Mouse (Mus musculus) CH12.LX (cell line): ENCODE measurements around the gene Tigd2. TPM values are rescaled to one million over a fixed set of nuclear protein-coding genes. Genes with fewer than 3 reads are reported as not detected.

ENCODE experiments used
- DNase-seq: peaks from one replicate; pipeline ENCODE4 v3.0.0-alpha.2; 2013; ENCODE audit errors: extremely low read depth
- H3K27ac ChIP-seq: 2 replicates; pipeline ENCODE4 v1.5.1; 2012; ENCODE audit warnings: low read depth, mild to moderate bottlenecking, control low read depth, moderate library complexity; ENCODE audit not compliant: insufficient read depth
- H3K27me3 ChIP-seq: replicated peaks from 2 replicates; pipeline ENCODE3; 2012; ENCODE audit warnings: inconsistent platforms
- H3K36me3 ChIP-seq, 2 experiments: replicated peaks in 1 of 2; 2 replicates each; pipeline versions ENCODE3 to v1.6.1; 2012; ENCODE audit warnings: inconsistent platforms in 1 of 2, low read length in 1 of 2, mild to moderate bottlenecking in 1 of 2, mixed read lengths in 1 of 2, moderate library complexity in 1 of 2; ENCODE audit not compliant: control insufficient read depth in 1 of 2, insufficient read depth in 1 of 2
- H3K4me1 ChIP-seq, 2 experiments: 2 replicates each; pipeline ENCODE4 v1.6.1; 2012; ENCODE audit warnings: inconsistent platforms in 1 of 2, moderate library complexity in 1 of 2; ENCODE audit not compliant: insufficient read depth in 2 of 2, control insufficient read depth in 1 of 2
- H3K4me2 ChIP-seq: 2 replicates; pipeline ENCODE4 v1.6.1; 2012; ENCODE audit warnings: low read depth, mild to moderate bottlenecking, control low read depth; ENCODE audit not compliant: poor library complexity, insufficient read depth, severe bottlenecking
- H3K4me3 ChIP-seq, 3 experiments: fragments of 150-350 bp in 1 of 3; sonication (generic) in 1 of 3; replicated peaks in 1 of 3; 2 replicates each; pipeline versions ENCODE3 to v1.5.1; 2011 to 2012; ENCODE audit warnings: low read depth in 2 of 3, low read length in 2 of 3, mild to moderate bottlenecking in 2 of 3, moderate library complexity in 2 of 3, control low read depth in 1 of 3, improper control_type of control experiment in 1 of 3, inconsistent platforms in 1 of 3, mixed read lengths in 1 of 3; ENCODE audit not compliant: poor library complexity in 1 of 3
- H3K79me2 ChIP-seq: replicated peaks from 2 replicates; pipeline ENCODE4 v1.6.1; 2012; ENCODE audit warnings: mild to moderate bottlenecking, moderate library complexity; ENCODE audit not compliant: control insufficient read depth, poor library complexity, insufficient read depth, severe bottlenecking; ENCODE audit errors: extremely low read depth
- H3K9ac ChIP-seq: 2 replicates; pipeline ENCODE4 v1.6.1; 2012; ENCODE audit warnings: low read depth, mild to moderate bottlenecking, control low read depth, moderate library complexity; ENCODE audit not compliant: insufficient read depth
- H3K9me3 ChIP-seq: replicated peaks from 2 replicates; pipeline ENCODE3; 2012; ENCODE audit warnings: low read length, inconsistent platforms, mixed read lengths
- BHLHE40 ChIP-seq: IDR thresholded peaks from 2 replicates; pipeline ENCODE4 v1.6.1; 2011; ENCODE audit warnings: mild to moderate bottlenecking, low read depth, low read length, improper control_type of control experiment
- CTCF ChIP-seq, 2 experiments: IDR thresholded peaks in 1 of 2; conservative IDR thresholded peaks in 1 of 2; 2 replicates each; pipeline ENCODE4 v1.5.1; 2011 to 2012; ENCODE audit warnings: low read depth in 2 of 2, low read length in 2 of 2, improper control_type of control experiment in 1 of 2, inconsistent platforms in 1 of 2, mild to moderate bottlenecking in 1 of 2, moderate library complexity in 1 of 2
- E2F4 ChIP-seq: IDR thresholded peaks from 2 replicates; pipeline ENCODE4 v1.6.1; 2011; ENCODE audit warnings: low read depth, low read length, improper control_type of control experiment; ENCODE audit not compliant: insufficient replicate concordance
- EP300 ChIP-seq: IDR thresholded peaks from 2 replicates; pipeline ENCODE4 v1.6.1; 2011; ENCODE audit warnings: low read length, improper control_type of control experiment
- ETS1 ChIP-seq: conservative IDR thresholded peaks from 2 replicates; pipeline ENCODE4 v1.6.1; 2012; ENCODE audit warnings: low read depth, mild to moderate bottlenecking, inconsistent platforms, low read length, improper control_type of control experiment, moderate library complexity
- GABPA ChIP-seq: IDR thresholded peaks from 2 replicates; pipeline ENCODE4 v1.6.1; 2012; ENCODE audit warnings: low read depth, low read length, improper control_type of control experiment, inconsistent platforms; ENCODE audit not compliant: insufficient replicate concordance
- IRF4 ChIP-seq: IDR thresholded peaks from 2 replicates; pipeline ENCODE4 v1.6.1; 2014; ENCODE audit warnings: low read depth, mild to moderate bottlenecking, inconsistent platforms, low read length, improper control_type of control experiment
- JUN ChIP-seq: IDR thresholded peaks from 2 replicates; pipeline ENCODE4 v1.6.1; 2011; ENCODE audit warnings: low read depth, mild to moderate bottlenecking, low read length, improper control_type of control experiment, moderate library complexity; ENCODE audit not compliant: insufficient read depth
- JUND ChIP-seq: conservative IDR thresholded peaks from 2 replicates; pipeline ENCODE4 v1.6.1; 2011; ENCODE audit warnings: low read depth, low read length, improper control_type of control experiment
- MAX ChIP-seq: IDR thresholded peaks from 2 replicates; pipeline ENCODE4 v1.6.1; 2011; ENCODE audit warnings: low read length, improper control_type of control experiment
- MAZ ChIP-seq: IDR thresholded peaks from 2 replicates; pipeline ENCODE4 v1.6.1; 2012; ENCODE audit warnings: low read depth, mild to moderate bottlenecking, inconsistent platforms, low read length, improper control_type of control experiment, moderate library complexity
- MEF2A ChIP-seq: IDR thresholded peaks from 2 replicates; pipeline ENCODE4 v1.6.1; 2014; ENCODE audit warnings: low read depth, mild to moderate bottlenecking, inconsistent platforms, low read length, improper control_type of control experiment, borderline replicate concordance
- MXI1 ChIP-seq: IDR thresholded peaks from 2 replicates; pipeline ENCODE4 v1.6.1; 2011; ENCODE audit warnings: mild to moderate bottlenecking, low read depth, low read length, improper control_type of control experiment
- MYC ChIP-seq: IDR thresholded peaks from 2 replicates; pipeline ENCODE4 v1.6.1; 2011; ENCODE audit warnings: low read depth, mild to moderate bottlenecking, improper control_type of control experiment, low read length
- NRF1 ChIP-seq: IDR thresholded peaks from 2 replicates; pipeline ENCODE4 v1.6.1; 2014; ENCODE audit warnings: low read depth, mild to moderate bottlenecking, inconsistent platforms, low read length, improper control_type of control experiment, moderate library complexity
- PAX5 ChIP-seq: IDR thresholded peaks from 2 replicates; pipeline ENCODE4 v1.6.1; 2012; ENCODE audit warnings: low read length, inconsistent platforms, mixed read lengths
- POLR2A ChIP-seq: IDR thresholded peaks from 2 replicates; pipeline ENCODE4 v1.6.1; 2011; ENCODE audit warnings: low read depth, mild to moderate bottlenecking, improper control_type of control experiment, low read length
- RCOR1 ChIP-seq: conservative IDR thresholded peaks from 2 replicates; pipeline ENCODE4 v1.6.1; 2012; ENCODE audit warnings: low read depth, mild to moderate bottlenecking, inconsistent platforms, low read length, improper control_type of control experiment
- TCF12 ChIP-seq: IDR thresholded peaks from 2 replicates; pipeline ENCODE4 v1.6.1; 2014; ENCODE audit warnings: low read depth, mild to moderate bottlenecking, inconsistent platforms, low read length, improper control_type of control experiment
- UBTF ChIP-seq: IDR thresholded peaks from 2 replicates; pipeline ENCODE4 v1.6.1; 2012; ENCODE audit warnings: low read depth, mild to moderate bottlenecking, inconsistent platforms, low read length, improper control_type of control experiment, moderate library complexity
- USF2 ChIP-seq: conservative IDR thresholded peaks from 2 replicates; pipeline ENCODE4 v1.6.1; 2011; ENCODE audit warnings: low read depth, low read length, improper control_type of control experiment
- ZC3H11A ChIP-seq: IDR thresholded peaks from 2 replicates; pipeline ENCODE4 v1.6.1; 2012; ENCODE audit warnings: low read depth, mild to moderate bottlenecking, inconsistent platforms, low read length, improper control_type of control experiment
- ZKSCAN1 ChIP-seq: IDR thresholded peaks from 2 replicates; pipeline ENCODE4 v1.6.1; 2012; ENCODE audit warnings: low read depth, inconsistent platforms, low read length, improper control_type of control experiment, borderline replicate concordance
- ZMIZ1 ChIP-seq: IDR thresholded peaks from 2 replicates; pipeline ENCODE4 v1.6.1; 2012; ENCODE audit warnings: low read depth, mild to moderate bottlenecking, inconsistent platforms, low read length, improper control_type of control experiment
- ZNF384 ChIP-seq: IDR thresholded peaks from 2 replicates; pipeline ENCODE4 v1.6.1; 2012; ENCODE audit warnings: low read depth, low read length, improper control_type of control experiment, inconsistent platforms
- dilution Hi-C: fragments of 300-500 bp; cut with MboI; formaldehyde crosslinking; loops from 2 replicates; pipeline ENCODE4 v1.14.3; 2020; ENCODE audit warnings: low sequenced_read_pairs; ENCODE audit not compliant: extremely low pct_unique_long_range_greater_than_20kb, extremely low pct_ligation_motif_present
- in situ Hi-C: fragments of 300-500 bp; cut with MboI; formaldehyde crosslinking; loops from 3 replicates; pipeline ENCODE4 v1.14.3; 2019; ENCODE audit warnings: low sequenced_read_pairs, low pct_ligation_motif_present, low pct_unique_long_range_greater_than_20kb, mixed read lengths
- polyA plus RNA-seq: library from polyadenylated mRNA; unstranded; fragments of >175 nt; gene quantifications from 2 replicates; pipeline ENCODE4 v1.2.1, GENCODE M21; 2012; ENCODE audit warnings: low read depth; ENCODE audit not compliant: insufficient read length
- total RNA-seq, 2 experiments: library from RNA; depleted of rRNA; stranded (reverse); fragments of 300-350 nt in 1 of 2; fragments of >200 nt in 1 of 2; gene quantifications; 2 replicates each; pipeline ENCODE4 v1.2.3; 2012 to 2014

Tigd2 gene
- total and polyA plus RNA-seq, 3 experiments, result 11.0 to 25.2 (median 12.6) TPM

GRCm38 (mm10) chr6:59233191-59233590, 24.5 kb downstream of the Tigd2 start:
- in situ Hi-C loops, result no loop called here
- no peaks in the 10 kb centered on the region for H3K79me2 ChIP-seq
- TF ChIP-seq TCF12 (no peak), E2F4 (no peak), ETS1 (no peak), MAX (no peak), JUND (no peak), BHLHE40 (no peak), EP300 (no peak), MAZ (no peak), RCOR1 (no peak), ZMIZ1 (no peak), PAX5 (no peak), GABPA (no peak), ZKSCAN1 (no peak), ZNF384 (no peak), CTCF (conservative IDR thresholded peaks at IDR 0.05 in 1 of 2, IDR thresholded peaks at IDR 0.05 in 1 of 2; ENCODE audit: low read depth in 2 of 2, low read length in 2 of 2) (no peak), JUN (no peak), MYC (no peak), NRF1 (no peak)

GRCm38 (mm10) chr6:59233651-59234050, 25.0 kb downstream of the Tigd2 start:
- Histone ChIP-seq H3K27me3 (no peaks in the 10 kb centered on the region), H3K9ac (no peak overlapping the region), H3K4me3 (no peak overlapping the region), H3K36me3 (no peaks in the 10 kb centered on the region), H3K4me1 (no peaks in the 10 kb centered on the region), H3K9me3 (no peaks in the 10 kb centered on the region), H3K4me2 (no peak overlapping the region), H3K27ac (no peak overlapping the region), H3K79me2 (no peaks in the 10 kb centered on the region)
- in situ Hi-C loops, result no loop called here
- no peak for TF ChIP-seq IRF4
- no peak for TF ChIP-seq MXI1
- no peak for TF ChIP-seq JUND
- no peak for TF ChIP-seq NRF1
- no peak for TF ChIP-seq USF2
- TF ChIP-seq ZC3H11A, result no peak
- no peak for TF ChIP-seq MYC
- no peak for TF ChIP-seq BHLHE40
- TF ChIP-seq PAX5, result no peak
- no peak for TF ChIP-seq ZNF384
- TF ChIP-seq UBTF, result no peak
- TF ChIP-seq POLR2A, result no peak
- TF ChIP-seq MEF2A, result no peak
- no peak for DNase-seq
- dilution Hi-C loops, result no loop called here

More at GRCm38 (mm10) chr6:59233191-59233590, 24.5 kb downstream of the Tigd2 start:
- Histone ChIP-seq H3K36me3 (no peaks in the 10 kb centered on the region), H3K27me3 (no peaks in the 10 kb centered on the region), H3K4me1 (no peaks in the 10 kb centered on the region), H3K27ac (no peak overlapping the region), H3K9me3 (no peaks in the 10 kb centered on the region), H3K4me3 (no peak overlapping the region), H3K4me2 (no peak overlapping the region), H3K9ac (no peak overlapping the region)
- dilution Hi-C loops, result no loop called here
- no peak for DNase-seq
